Mouse (Mus musculus): Measurements from ENCODE around the gene Atad2b.
"Not testable (repeated sequence)": the region's sequence is repeated elsewhere in the genome, so short reads cannot be mapped to it uniquely, and the experiment has no call there.

Gene Atad2b

DNA sequence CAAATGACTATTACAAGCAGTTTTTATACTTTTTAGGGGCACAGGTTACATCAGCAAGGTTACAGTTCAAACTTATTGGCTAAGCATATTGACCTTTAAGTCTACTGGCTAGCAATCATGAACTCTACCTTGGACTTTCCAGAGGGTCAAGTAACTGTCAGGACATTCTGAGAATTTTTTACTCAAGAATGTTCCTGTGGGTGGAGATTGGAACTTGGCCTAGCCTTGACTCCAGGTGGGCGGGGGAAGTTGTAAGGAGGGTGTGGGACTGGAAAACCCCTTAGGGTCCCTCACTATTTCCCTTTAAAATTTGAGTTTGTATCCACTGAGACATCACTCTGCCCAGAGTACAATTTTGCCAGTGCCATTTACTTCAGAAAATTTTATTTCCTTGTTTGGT is 6.7 kb upstream of the Atad2b start:
- peak; percentile 81 for DNase-seq (ENCODE audit: low read depth, low spot score)

DNA sequence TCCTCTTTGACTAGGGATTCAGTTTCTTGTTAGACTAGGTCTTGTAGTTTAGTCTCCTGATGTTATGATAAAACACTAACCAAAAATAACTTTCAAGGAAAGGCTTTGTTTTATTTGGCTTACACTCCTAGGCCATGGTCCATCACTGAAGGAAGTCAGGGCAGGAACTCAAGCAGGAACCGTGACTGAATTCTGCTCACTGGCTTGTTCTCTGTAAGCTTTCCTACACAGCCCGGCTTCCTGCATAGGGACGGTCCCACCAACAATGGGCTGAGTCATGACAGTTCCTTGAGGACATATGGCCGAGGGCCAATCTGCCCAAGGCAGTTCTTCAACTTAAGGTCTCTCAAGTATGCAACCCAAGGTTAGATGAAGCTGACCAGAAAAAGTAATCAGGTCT is 5.4 kb upstream of the Atad2b start:
- peak; percentile 56 for DNase-seq (ENCODE audit: low read depth, low spot score)

DNA sequence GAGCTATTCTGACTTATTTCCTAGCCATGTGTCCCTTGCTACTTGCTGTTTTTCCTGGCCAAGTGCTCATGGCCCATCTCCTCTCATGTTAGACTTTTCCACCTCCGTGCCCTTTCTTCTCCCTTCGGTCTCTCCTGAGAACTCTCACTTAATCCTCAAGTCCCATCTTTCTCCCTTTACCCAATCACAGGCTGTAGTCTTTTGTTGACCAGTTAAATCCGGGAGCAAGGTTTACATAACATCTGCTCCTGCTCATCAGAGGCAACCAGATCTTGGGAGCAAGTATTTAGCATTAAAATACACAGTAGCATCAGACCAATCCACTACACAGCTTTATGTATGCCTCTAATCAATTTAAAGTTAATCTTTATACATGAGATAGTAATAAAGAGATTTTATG is 2.7 kb upstream of the Atad2b start:
- peak; percentile 79 for DNase-seq (ENCODE audit: low read depth, low spot score)

DNA sequence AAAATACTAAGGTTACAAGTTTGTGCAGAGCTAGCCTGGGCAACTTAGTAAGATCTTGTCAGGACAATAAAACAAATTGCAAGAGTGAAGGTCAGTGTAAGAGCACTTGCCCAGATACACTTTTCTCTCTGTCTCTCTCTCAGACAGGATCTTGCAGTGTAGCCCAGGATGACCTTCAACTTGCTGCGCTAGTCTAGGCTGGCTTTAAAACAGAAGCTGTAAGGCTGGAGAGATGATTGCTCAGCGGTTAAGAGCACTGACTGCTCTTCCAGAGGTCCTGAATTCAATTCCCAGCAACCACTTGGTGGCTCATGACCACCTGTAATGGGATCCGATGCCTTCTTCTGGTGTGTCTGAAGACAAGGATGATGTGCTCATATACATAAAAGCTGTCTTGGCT is 2.2 kb upstream of the Atad2b start:
- DNase-seq (ENCODE audit: low read depth, low spot score) = peak; percentile 91

DNA sequence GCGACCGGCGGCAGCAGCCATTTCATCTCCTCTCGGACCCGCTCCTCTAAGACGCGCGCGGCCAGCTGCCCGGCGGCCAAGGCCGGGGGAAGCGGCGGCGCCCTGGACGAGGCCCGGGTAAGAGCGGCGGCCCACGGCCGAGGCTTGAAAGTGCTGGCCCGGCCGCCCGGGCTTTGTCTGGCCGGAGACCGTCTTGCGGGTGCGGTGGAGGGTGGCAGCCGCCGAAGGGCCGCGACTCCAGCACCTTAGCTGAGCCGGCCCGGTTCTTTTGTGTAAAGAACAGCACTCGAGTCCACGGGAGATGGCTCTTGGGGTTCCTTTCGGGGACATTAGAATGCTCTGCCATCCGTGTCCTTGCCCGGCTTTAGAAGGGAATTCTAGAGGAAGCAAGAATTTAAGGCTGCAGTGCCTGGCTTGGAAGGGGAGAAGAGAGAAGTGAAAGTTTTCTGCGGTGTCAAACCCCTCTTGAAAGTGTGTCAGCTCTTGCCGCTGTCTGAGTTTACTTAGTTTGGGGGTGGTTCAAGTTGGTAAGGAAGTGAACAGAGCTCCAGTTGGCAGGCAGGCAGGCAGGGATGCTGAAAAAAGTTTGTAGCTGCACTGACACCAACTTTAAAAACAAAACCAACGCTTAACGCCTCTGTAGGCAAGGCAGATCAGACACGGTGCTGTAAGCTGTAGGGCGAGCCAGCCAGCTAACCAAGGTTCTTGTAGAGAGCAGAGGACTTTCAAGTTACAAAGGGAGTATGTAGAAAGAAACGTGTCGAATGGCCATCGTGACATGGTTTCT is 845 bp downstream of the Atad2b start:
- peak; percentile 46 for DNase-seq (ENCODE audit: low read depth, low spot score)

DNA sequence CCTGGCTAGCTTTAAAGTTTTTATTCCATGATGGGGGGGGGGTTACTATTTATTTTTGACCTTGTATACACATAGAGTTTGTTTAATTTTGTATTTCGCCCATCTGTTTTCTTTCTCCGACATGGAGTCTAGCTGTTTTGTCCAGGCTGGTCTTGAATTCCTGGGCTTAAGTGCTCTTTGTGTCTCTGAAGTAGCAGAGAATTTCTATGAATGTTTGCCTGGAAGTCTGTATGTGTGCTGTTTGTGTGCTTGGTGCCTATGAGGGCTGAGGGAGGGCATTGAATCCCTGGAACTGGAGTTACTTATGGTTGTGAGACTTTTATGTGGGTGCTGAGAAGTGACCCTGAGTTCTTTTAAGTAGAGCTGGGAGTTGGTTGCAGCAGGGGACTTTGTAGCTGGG is 11.0 kb downstream of the Atad2b start:
- no peak for DNase-seq (ENCODE audit: low read depth, low spot score)

DNA sequence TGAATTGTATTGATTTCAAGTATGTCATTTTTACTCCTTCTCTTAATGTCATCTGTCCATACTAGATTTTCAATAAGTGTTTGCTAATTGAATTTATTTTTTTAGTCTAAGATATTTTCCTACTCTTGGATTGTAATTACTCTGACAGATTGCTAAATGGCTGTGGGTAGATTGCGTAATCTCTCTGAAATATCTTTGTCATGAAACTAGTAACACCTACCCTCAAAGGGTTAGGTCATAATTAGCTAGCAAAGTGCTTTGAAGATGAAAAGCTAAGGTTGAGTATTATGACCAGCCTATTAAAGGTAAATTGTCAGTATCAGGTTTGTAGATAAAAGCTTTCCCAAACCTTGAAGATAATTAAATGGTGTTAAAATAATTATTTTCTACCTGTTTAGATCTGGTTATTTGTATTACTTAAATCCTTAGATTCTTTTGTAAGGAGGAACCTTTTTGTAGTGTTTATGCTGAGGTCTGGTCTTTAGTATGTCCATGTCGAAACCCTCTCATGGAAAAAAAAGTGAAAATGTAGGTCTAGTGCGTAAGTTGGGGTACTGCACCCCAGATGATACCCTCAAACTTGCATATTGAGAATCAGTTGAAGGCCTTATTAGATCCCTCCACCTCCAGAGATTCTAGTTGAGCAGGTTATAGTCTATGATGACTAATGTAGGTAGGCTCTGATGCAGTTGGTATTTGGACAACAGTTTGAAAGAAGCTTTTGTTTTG is 13.8 kb downstream of the Atad2b start:
- no peak for DNase-seq (ENCODE audit: low read depth, low spot score)

DNA sequence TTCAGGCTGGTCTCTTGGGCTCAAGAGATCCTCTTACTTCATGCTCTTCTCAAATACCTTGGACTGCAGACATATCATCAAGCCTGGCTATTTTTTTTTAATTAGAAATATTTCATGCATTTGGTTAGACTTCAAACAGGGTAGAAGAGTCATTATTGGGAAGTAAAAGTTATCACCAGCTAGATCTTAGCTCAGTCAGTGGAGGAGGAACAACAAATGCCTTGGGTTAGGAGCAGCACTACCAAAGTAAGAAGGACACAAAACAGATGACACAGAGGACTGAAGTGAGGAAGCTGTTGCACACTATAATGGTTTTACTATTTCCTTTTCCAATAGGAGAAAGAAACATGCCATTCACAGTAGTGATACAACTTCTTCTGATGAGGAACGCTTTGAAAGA is 35.1 kb downstream of the Atad2b start:
- no peak for DNase-seq (ENCODE audit: low read depth, low spot score)

DNA sequence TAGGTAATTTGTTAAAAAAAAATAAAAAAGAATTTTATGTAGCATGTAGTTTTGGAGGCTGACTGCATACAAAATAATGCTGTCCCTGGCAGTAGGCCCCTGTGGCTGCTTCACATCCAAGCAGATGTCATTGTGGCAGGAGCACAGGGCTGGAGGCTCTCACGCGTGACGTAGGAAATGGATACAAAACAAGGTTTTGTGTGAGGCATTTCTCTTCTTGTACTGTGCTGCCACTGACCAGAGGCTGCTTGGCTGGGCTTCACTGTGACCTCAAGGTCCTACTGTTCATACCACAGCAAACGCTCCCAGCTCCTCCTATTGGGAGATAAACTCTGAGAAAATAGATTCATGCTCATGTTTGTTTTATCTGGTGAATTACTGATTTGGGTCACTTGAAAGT is 36.0 kb downstream of the Atad2b start:
- DNase-seq (ENCODE audit: low read depth, low spot score) = no peak

DNA sequence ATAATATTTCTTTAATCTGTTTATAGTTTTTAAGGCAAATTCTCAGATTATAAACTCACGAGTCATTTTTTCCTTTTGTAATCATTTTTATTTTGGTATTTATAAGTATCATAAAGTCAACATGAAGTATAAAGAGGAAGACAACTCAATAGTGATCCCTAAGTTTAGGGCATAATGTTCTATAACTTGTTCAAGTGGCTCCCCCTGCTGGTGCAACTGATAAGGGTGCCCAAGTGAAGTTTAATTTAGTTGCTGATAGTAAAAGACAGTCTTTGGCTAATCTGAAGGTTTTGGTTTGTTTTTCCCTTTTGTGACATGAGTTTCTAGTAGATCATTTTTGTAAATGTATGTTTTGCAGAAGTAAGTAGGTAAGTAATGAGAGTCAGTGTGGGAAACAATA is 55.8 kb downstream of the Atad2b start:
- DNase-seq (ENCODE audit: low read depth, low spot score) = peak; percentile 54

DNA sequence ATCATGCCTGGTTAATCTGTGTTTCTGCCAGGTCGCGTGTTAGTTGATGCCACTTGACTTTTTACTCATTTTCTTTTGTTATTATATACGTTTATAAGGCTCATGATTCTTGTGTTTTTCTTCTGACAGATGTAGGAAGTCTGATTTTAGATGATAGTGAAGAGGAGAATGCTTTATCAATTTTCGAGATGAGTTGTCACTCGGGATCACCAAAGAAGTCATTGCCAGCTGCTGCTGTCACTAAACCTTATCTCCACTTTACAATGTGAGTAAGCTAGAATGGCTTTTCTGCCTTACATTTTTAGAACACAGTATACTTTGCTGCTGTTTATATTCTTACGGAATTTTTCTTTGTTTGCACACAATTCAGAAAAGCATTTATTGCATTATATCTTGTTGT is 61.2 kb downstream of the Atad2b start:
- DNase-seq (ENCODE audit: low read depth, low spot score) = no peak

DNA sequence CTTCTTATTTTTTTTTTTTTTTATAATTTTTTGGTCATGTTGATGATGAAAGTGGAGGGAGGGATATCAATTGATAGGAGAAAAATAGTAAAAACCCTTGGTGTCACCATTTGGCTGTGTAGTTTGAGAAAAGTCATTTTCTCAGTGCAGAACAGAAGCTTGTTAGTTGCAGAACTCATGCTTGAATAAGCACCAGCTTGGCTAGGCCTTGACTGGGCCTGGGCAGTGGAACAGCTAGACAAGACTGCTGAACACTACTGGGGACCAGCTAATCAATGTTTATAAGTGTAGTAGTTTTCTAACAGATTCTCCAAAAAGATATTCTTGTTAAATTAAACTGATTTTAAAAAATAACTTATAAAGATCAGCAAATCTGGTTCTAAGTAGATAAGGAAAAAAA is 79.8 kb downstream of the Atad2b start:
- DNase-seq (ENCODE audit: low read depth, low spot score) = no peak

DNA sequence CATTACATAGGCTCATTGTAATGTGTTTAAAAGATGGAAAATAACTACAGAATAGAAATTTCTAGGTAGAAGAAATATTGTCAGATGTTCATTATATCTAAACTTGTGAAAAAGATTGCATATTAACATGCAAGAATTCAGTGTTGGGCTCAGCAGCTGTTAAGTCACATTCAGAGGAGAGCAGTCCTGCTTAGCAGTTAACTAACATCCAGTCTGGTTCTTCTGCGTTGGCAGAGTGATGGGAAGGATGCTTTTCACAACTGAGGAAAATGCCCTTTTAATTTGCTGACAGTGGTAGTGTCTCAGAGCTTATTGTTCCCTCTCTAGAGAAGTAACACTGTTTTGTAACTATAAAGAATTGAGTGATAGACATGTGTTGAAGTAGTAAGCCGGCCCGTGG is 88.2 kb downstream of the Atad2b start:
- DNase-seq (ENCODE audit: low read depth, low spot score) = no peak

DNA sequence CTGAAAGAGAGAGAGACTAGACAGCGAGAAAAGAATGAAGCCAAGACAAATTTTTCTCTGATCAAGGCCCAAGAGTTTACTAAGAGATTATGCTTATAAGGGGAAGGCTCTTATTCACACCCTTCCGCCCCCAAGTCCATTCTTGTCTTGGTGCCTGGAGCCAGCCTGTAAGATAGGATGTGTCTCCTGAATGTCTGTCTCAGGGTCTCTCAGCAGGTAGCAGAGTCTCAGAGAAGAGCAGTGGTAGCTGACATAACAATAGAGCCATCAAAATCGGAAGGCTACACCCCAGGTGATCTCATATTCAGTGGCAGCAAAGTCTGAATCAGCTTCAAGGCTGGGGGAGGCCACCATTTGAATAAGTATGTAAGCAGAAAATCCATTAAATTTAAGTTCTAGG is 88.6 kb downstream of the Atad2b start:
- peak; percentile 85 for DNase-seq (ENCODE audit: low read depth, low spot score)

DNA sequence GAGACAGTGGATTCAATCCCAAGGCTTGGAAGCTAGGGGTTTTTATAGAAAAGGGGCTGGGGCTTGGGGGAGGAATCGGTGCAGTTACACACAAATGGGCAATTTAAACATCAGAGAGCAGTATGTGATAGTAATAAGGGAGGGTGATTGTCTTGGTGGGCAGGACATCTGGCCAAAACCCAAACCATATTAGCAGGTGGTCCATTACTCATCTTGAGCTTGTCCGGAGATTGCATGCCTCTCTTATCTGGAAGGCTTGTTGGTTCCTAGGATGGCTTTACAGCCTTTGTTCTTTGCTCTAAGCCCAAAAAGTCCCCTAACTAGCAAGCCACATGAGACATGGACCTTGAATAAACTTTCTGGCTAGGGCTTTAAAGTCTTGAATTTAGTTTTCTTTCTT is 91.5 kb downstream of the Atad2b start:
- DNase-seq (ENCODE audit: low read depth, low spot score) = not testable (repeated sequence)

DNA sequence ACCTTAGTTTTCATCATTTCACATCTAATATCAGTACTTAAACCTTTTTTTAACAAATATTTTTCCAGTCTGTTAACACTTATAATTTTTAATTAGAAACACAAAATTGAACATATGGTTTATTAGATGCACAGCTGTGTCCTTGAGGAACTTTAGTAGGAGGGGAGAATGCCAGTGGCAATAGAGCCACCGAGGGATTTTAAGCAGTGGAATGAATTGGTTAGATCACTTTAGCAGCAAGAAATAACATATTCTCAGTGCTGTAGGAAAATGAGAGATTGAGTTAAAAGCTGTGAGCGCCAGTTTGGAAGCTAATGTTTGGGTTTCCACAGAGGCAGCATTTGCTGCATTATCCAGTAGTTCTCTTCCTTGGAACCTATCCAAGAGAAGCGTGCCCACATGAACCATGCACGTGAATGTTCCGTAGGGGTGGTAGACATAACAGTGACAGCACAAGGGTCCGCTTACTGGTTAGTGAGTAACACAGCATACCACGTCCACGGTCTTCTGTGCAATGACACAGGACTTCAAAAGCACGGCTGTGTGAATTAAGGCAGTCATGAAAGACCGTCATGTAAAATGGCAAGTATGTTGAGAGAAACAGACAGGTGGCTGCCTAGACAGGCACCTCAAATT is 108.2 kb downstream of the Atad2b start:
- no peak for DNase-seq (ENCODE audit: low read depth, low spot score)

DNA sequence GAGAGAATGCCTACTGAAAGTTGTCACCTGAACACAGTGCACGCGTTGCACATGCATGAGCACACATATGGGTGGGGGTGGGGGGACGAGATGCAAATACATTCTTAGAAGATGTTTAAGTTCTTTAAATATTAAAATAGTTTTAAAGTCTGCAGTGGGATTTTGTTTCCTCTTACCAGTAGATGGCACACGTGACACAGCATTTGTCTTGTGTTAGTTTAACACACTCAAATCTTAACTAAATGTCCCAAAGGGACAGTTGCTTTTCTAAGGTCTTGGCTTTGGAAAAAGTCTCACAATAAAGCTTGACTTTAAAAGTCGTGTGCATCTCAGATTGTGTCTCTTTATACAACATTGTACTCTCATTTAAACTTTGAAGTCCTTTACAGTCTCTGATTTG is 111.9 kb downstream of the Atad2b start:
- no peak for DNase-seq (ENCODE audit: low read depth, low spot score)

DNA sequence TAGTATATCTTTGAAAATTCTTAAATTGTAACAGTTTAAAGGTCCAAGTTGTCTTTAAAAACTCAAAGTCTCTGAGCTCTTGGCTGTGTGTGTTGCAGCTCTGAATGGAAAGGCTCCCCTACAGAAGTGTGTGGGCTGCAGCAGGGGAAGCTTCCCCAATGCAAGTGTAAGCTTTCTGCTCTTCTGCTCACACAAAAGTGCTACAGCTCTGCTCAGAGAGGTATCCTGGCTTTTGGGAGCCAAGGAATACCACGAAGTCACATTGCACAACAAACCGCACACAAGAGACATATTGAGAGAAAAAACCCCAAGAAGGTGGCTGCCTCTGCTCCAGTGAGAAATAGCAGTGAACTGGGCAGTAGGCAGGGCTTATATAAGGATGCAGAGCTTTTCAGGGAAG is 120.9 kb downstream of the Atad2b start:
- no peak for DNase-seq (ENCODE audit: low read depth, low spot score)

DNA sequence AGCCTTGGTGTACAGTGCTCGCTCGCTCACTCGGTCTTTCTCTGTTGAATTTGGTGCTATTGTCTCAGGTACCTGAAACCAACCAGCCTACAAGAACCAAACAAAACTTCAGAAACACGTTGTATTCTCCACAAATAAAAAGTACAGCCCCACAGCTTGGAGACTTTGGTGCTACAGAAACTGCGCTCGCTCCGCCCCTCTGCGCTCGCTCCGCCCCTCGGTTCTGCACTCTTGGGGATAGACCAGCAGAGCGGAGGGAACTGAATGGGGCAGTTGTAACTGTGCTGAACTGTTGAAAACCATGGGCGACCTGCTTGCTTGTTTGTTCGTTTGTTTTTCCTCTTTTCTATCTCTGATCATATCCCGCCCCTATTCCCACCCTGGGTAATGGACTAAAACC is 127.0 kb downstream of the Atad2b start:
- DNase-seq (ENCODE audit: low read depth, low spot score) = peak; percentile 45

DNA sequence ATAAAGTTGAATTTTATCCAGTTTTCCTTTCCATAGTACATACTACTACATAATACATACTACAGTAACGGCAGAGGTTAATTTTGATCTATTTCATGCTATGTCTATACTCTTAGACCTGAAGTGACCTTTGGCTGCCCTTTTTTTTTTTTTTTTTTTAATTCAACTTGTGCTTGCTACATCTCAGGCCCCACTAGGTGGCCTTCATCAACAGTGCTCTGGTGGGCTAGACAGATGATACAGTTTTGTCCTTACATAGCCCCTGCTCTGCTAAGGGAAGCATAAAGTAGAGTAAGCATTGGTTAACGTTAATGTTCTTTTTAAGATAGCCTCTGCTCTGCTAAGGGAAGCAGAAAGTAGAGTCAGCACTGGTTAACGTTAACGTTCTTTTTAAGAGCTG is 131.0 kb downstream of the Atad2b start:
- DNase-seq (ENCODE audit: low read depth, low spot score) = no peak

DNA sequence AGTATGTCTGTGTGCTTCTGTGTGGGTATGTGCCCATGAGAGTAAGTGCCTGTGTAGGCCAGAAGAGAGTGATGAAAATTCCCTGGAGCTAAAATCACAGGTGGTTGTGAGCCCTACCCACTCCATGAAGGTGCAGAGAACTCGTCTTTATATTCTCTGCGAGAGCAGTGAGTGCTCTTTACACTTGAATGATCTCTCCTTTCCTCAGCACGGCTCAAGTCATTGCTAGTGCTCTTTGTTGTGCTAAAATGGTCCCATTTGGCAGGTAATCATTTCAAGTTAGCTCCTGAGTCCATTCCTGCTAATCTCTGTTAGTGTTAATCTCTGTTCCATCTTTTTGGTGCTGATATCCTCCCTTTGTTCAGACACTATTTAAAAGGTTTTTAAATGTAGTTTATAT is 150.4 kb downstream of the Atad2b start:
- DNase-seq (ENCODE audit: low read depth, low spot score) = peak; percentile 76

DNA sequence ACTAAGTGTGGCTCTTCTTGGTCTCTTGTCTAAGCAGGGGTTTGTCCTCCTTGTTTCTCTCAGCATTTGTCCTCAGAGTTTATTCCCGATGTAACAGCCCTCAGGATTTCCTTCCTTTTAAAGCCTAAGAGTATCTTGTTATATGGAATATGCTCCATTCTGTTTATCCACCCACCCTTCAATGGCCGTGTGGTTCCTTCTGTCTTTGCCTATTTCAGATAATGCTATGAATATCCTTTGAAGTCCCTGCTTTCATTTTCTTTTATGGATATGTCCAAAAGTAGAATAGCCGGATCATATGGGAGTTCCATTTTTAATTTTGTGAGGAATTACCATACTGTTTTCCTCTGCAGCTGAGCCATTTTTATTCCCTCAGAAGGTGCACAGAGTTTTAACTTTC is 153.0 kb downstream of the Atad2b start:
- no peak for DNase-seq (ENCODE audit: low read depth, low spot score)

DNA sequence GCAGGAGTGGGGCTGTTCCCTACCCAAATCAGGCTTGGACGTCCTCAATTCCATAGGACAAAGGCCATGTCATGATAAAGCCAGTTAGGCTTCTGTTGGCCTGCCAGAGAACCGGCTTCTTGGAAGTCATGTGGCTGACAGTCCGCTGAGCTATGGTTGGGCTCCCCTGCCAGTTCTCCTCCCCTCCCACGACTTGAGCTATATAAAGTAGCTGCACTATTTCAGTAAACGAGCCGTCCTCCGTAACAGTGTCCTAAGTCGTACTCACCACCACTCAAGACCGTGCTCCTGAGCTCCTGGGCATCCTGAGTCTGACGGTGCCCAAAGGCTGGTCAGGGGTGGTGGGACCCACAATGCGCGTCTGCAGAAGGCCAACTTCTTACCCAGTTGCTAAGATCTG is 156.0 kb downstream of the Atad2b start:
- DNase-seq (ENCODE audit: low read depth, low spot score) = no peak
